Mouse (Mus musculus) neutrophil, adult 5-6 weeks (primary cell): ENCODE results near the gene H2-DMb2. TPM values are rescaled to one million over a fixed set of nuclear protein-coding genes. Genes with fewer than 3 reads are reported as not detected.
"Not testable (repeated sequence)": the region's sequence is repeated elsewhere in the genome, so short reads cannot be mapped to it uniquely, and the experiment has no call there.

Experiments
- ATAC-seq: fragments of 151-379, 151-347 bp; 2 replicates; pipeline ENCODE4 v1.8.0; 2017; ENCODE audit warnings: mild to moderate bottlenecking, moderate TSS enrichment; ENCODE audit not compliant: insufficient number of reproducible peaks, poor library complexity, low FRiP score, severe bottlenecking; ENCODE audit errors: extremely low read depth
- total RNA-seq: library from RNA; stranded (forward); fragments of 200-1000 nt; gene quantifications from 2 replicates; pipeline ENCODE4 v1.2.3, GENCODE M21; 2017

The H2-DMb2 gene
- total RNA-seq, 1 experiment from 2014 or later, result 699 TPM

DNA sequence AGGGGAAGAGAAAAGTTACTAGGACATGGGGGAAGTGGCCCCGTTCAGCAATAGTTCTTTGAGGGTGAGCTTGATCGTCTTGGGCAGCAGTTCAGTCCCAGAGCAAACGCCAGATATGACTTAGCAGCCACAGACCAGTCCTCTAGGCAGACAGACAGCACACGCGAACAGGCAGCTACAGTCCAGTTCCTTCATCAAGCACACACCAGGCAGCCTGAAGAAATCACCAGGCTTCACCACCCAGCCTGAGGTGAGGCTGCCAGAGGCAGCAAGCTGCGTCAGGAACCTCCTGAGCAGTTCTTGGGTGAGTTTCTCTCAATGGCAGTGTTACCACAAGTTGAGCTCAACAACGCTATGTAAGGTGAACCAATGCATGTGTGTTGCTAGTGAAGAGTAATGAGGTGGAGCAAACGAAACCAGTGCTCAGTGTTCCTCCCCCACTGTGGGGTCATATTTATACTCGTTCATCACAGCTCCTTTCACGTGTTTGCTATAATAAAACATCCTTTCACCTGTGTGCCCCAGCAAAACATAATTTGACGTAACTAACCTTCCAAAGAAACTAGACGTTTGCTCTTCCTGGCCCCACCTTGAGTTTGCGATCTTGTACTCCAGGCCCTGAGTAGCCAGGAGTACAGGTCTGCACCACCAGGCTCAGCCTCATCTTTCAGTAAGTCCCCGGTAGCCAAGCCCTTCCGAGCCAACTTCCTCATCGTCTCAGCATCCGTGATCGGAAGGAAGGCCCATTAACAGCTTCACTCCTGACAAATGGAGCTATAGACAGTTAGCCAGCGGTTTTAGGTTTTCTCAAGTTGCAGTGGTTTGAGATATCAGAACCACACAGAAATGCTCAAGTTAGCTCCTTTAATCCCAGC lies 12.8 kb upstream of the H2-DMb2 start:
- ATAC-seq, result no peak

DNA sequence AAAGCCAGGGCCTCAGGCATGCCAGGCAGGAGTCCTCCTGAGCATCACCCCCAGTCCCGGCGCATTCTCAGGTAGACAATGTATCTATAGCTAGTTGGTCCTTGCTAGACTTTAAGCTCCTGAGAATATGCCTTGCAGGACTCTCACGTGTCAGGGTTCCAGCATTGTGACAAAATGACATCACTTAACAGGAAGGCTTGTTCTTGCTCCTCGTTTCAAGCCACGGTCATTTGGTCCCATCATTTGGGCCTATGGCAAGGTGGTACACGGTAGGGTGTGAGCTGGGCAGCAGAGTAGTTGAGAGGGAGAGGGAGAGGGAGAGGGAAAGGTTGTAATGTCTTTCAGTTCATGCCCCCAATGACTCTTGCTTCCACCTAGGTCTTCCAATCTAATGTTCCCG lies 11.2 kb upstream of the H2-DMb2 start:
- no peak for ATAC-seq

DNA sequence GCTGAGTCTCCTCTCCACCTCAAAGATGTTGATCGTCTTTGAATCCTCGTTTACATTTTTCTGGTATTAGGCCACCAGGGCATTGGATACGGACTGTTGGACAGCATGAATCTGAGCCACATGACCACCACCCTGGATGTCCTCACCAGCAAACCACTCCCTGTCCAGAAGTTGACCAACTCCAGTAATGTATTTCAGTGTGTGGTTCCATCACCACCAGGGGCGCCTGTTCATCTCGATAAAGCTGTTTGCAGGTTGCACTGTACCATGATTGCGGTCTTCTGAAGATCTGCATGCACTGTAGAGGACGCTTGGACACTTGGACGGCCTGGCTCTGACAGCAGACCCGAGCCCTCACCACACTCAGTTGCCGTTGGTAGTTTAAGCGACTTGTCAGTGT lies 9.8 kb upstream of the H2-DMb2 start:
- no peak for ATAC-seq

DNA sequence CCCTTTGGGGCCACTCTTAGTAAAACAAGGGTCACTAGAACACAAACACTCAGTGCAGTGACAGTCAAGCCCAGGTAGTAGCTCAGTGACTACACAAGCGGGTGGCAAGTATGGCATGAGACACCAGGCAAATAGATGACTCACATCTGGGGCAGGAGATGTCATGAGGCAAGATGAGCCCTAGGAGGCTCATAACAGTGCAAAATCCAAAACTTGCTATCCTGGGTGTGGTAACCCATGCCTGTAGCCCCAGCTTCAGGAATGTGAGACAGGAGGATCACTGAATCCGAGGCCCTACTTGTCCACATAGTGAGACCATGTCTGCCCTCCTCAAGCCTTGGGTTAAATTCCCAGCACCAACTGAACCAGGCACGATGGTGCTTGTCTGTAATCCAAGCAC lies 8.7 kb upstream of the H2-DMb2 start:
- no peak for ATAC-seq

DNA sequence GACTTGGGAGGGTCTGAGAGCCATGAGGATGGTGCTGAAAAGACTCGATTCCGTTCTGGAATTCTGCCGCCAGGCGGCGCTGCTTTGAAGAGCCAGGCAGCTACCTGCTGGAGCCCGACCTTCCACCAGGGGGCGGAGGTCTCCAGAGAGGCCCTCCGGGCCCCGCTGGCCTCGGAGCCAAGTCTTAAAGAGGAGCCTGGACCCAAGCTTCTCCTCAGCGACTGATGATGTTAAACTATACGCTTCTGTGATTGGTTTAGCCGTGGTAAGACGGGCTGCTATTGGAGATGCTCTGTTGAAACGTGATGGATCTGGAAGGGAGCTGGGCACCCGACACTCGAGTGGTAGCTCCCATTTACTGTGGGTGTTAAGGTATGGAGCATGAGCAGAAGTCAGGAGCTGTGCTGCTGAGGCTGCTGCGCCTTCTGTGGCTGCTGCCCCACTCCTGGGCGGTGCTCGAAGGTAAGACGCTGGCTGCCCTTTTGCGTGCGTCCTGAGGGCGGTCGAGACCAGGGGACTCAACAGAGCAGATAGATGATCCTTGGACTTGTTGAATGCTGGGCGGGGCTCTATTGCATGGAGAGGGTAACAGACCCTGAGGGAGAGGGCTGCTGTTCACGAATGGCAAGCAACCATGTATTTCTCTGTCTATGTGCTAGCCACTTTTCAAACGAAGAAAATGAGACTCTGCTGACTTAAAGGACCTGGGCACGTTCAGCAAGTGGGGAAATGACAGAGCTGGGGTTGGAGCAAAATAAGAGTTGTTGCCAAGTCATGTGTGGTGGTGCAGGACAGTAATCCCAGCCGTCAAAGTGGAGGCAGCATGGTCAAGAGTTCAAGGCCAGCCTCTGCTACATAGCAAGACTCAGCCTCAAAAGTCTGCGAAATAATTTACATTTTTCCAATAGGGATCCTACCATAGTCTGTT lies 7.5 kb upstream of the H2-DMb2 start:
- ATAC-seq, result peak; percentile 95

DNA sequence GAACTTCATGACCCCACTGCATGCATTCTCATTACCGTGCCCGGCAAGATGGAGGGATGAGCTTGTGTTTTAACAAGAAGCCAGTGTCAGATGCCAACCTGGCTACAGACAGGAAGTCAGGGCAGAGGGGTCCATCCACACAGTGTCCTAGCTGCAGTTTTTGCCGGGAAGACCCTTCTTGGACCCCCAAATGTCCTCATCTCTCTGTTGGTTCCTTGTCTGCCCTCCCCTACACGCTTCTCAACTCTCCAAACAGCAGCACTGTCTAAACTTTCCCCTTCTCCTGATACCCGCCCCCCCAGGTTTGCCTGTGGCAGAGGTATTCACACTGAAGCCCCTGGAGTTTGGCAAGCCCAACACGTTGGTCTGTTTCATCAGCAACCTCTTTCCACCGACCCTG lies 5.5 kb upstream of the H2-DMb2 start:
- no peak for ATAC-seq

DNA sequence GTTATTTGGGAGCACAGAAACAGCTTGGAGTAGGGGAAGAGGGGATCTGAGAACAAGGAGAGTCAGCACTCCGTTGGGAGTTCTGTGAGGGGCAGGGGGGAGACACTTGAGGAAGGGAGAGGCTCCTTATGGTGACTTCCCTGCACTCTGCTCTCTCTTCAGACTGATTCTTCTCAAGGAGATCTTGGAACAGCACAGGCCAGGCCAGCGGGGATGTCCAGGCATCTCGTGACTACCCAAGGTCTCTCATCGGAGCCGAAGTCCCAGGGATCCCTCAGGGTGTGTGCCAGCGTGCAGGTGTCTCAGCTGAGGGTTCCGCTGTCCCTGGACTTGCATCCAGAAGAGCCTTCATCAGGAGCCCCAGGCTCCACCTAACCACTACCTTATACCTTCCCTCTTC lies 4.5 kb upstream of the H2-DMb2 start:
- no peak for ATAC-seq

DNA sequence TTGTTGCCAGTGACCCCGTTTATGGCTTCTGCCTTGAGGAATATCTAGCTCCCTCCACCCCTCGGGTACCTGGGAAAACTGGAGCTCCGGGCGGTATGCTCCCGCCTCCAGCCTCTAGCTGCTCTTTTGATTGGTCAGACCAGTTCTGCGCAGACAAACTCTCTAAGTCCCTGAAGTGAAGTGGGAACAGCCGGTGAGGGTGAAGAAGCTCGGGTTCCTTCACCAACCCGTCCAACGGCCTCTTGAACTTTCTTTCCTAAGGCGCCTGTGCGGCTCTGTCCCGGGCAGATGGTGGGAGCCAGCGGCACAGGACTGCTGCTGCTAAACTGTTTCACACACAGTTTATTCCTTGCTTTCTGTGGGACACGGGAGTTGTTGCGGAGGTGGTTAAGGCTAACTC lies 3.7 kb upstream of the H2-DMb2 start:
- no peak for ATAC-seq

DNA sequence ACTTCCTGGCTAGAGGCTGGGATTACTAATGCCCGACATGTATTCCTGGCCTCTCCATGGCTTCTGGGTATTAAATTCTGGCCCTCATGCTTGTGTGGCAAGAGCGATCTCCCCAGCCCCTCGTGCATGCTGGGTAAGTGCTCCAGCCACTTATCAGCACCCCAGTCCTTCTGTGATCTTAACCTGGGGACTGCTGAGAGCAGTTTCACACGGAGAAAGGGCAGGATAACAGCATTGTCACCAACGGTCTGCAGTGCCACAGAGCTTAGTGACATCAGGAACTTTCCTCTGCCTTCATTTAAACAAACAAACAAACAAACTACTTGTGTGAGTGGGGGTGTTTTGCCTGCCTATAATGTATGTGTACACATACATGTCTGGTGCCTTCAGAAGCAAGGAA lies 2.9 kb upstream of the H2-DMb2 start:
- ATAC-seq, result no peak

DNA sequence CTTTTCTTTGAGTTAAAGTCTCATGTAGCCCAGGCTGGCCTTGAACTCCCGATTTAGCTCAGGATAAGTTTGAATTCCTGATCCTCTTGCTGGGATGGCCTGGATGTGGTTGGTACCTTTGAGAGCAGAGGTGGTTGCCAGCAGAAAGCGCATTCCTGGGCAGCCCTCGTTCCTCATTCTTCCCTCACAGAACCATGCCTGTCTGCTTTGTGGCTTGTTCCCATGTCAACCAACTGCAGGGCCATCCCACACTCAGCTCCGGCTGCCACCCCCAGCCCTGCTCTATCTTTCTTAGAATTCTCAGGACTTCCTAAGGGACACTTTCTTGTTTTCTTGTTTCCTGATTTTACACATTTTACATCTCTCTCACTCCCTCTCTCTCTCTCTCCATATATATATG lies 1.7 kb upstream of the H2-DMb2 start:
- ATAC-seq, result no peak

DNA sequence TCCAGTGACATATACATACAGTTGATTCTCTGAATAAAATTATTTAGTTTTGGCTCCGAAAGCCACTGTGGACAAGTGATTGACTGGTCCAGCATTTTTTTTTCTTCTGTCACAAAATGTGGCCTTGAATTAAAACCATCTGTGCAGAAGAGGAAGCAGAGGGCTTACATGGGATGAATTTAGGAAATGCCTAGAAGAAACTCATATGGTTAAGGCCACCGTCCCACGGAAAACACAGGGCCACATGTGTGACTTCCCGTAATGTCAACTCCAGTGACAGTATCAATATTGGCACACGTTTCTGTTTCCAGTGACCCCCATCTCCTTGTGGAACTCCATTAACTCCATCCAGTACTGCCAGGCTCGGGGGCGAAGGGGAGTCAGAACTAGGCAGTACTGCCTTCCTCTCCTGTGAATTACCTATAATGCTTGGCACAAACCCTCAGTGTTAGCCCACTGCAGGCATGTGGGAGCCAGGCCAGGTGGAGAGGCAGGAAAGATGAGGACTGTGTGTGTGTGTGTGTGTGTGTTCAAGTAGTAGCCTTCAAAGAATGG lies 574 bp upstream of the H2-DMb2 start:
- no peak for ATAC-seq

DNA sequence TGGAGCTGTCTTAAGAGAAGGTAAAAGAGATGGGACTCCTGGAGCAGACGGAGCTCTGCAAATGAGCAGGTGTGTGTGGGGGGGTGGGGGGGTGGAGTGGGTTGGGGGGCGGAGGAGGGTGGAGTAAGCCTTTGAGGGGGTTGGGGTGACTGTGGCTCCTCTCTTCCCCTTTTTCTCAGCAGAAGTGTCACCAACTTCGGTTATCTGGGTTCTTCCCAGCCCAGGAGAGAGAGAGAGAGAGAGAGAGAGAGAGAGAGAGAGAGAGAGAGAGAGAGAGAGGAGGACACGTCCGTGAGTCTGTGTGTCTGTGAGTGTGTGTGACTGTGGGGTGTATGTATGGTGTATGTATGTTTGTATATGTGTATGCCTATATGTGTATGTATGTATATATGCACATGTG lies 354 bp downstream of the H2-DMb2 start:
- no peak for ATAC-seq

DNA sequence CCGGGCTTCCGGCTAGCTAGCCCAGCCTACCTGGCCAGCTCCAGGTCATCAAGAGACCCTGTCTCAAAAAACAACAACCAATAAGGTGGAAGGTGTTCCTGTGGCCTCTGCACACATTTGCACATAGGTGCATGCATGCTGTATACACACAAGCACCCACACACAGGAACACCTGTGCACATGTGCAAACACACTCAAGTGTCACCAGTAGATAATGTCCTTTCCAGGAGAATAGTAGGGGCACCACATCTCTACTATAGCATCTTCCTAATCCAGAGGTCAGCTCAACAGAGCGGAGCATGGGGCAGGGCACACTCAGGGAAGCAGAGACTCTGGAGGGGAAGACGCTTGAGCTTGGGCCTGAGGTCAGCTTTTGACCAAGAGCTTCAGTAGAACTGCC lies 1.1 kb downstream of the H2-DMb2 start:
- ATAC-seq, result not testable (repeated sequence)

DNA sequence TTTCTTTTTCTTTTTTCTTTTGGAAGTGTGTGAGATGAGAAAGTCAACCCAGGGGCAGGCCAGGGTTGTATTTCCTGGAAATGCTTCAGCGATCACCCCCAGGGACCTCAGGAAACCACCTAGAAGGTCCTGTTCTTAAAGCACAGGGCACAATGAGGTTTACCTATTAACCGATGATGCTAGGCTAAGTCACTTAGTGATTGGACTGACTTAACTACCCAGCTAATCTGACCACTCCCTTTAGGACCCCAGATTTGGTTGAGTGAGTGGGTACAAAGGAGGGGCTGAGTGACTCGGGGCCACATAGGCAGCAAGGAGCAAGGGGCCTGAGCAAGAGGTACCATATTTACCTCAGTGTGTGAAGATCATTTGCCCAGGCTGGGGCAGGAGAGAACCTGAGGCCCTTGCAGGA lies 1.9 kb downstream of the H2-DMb2 start:
- ATAC-seq, result peak; percentile 69

DNA sequence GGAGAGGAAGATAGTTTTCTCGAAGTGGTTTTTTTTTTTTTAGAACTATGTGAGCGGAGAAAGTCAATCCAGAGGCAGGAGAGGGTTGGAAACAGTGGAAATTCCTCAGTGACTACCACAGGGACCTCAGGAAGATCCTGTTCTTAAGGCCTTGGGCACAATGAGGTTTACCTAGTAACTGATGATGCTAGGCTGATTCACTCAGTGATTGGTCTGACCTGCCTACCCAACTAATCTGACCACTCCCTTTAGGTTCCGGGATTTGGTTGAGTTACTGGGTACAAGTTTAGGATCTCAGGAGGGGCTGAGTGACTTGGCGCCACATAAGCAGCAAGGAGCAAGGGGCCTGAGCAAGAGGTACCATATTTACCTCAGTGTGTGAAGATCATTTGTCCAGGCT lies 9.8 kb downstream of the H2-DMb2 start, which contains the start of gene H2-DMb1:
H2-DMb1 (plus strand) TSS at position 150 of the 400 bp plus-strand sequence.
- ATAC-seq, result peak; percentile 67

DNA sequence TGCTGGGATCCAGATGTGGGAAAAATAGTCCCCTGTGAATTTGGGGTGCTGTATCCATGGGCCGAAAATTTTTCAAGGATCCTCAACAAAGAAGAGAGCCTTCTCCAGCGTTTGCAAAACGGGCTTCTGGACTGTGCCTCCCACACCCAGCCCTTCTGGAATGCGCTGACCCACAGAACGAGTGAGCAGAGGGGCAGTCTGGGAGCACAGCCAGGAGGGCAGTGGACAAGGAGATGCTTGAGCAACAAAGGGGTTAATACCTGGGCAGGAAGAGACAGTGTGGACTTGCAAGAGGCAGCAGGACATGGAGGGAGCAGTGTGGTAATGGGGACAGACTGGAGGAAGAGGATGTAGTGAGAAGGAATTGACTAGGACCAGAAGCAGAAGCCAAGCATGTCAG lies 12.4 kb downstream of the H2-DMb2 start:
- ATAC-seq, result no peak

DNA sequence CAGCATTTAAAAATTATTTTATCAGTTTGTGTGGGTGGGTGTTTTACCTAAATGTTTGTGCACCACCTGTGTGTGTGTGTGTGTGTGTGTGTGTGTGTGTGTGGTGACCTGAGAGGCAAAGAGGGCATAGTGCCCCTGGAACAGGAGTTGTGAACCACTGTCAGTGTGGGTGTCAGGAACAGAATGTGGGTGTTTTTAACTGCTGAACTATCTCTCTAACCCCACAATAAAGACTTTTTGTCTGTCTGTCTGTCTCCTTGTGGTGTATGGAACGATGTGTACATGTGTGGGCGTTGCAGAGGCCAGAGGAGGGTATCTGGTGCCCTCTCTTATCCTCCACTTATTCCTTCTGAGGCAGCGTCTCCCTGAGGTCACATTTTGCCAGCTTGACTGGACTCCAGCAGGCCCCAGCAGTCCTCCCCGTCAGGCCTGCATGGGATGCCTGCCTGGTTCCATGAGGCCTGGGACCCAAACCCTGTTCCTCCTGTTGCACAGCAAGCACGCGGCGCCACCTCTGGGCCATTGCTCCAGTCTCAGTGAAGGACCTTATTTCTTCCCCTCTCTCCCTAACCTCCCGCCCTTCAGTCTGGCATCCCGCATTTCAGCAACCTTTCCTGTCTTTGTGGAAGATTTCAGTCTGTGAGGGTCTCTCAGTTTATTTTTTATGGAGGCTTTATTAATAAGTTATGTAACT lies 21.2 kb downstream of the H2-DMb2 start:
- ATAC-seq, result no peak

DNA sequence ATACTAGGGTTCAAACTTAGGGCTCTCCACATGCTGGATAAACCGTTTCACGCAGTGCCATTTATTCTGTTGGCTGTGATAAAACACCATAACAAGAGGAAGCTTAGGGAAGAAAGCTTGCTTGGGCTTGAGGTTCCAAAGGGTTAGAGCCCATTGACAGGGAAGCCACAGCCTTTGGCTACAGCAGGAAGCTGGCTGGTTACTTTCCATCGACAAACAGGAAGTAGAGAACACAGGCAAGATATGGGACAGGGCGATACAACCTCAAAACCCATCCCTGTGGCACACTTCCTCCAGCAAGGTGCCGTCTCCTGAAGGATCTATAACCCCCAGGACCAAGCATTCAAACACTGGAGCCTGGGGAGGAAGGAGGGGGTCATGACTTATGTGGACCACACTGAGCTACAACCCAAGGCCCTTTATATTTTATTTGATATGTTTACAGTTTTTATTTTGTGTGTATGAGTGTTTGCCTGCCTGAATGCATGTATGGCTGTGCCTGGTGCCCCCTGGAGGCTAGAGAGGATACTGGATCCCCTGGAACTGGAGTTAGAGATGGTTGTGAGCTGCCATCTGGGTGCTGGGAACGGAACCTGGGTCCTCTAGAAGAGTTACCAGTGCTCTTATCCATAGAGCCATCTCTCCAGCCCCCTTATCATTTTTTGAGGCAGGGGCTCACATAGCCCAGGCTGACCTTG lies 22.1 kb downstream of the H2-DMb2 start:
- ATAC-seq, result no peak
